Mouse (Mus musculus): ENCODE data around the gene Cabp2.

DNA sequence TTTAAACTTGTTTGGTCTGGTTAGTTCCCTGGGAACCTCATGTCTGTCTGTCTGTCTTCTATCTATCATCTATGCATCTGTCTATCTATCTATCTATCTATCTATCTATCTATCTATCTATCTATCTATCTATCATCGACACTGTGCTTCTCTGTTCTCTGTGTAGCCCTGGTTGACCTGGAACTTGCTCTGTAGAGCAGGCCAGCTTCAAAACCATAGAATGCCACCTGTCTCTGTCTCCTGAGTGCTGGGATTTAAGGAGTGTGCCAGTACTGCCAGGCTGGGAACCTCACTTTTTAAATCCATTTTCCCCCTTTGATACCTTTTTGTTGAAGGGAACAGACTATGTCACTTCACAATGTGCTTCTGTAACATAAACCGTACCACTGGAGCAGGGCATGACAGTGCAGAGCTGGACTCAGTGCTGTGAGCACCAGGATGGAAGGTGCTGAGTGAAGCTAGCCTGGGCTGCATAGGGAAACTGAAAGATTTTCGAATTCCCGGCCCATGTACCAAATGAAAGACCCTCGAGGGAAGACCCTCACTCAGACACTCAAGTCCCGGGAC is 20.4 kb upstream of the Cabp2 start:
- TF ChIP-seq MAFK (IDR thresholded peaks at IDR 0.05; ENCODE audit: insufficient read depth, low read depth, low read length), result no peak
- TF ChIP-seq ZNF384 (IDR thresholded peaks at IDR 0.05; ENCODE audit: low read depth, low read length), result no peak
